Mouse (Mus musculus): ENCODE data around the gene Phactr1.

The Phactr1 gene

GRCm38 (mm10) chr13:42867026-42867425 lies 186.6 kb downstream of the Phactr1 start:
- DNase-seq (ENCODE audit: low spot score in 2 of 2) = no peak

GRCm38 (mm10) chr13:42872125-42872524 lies 191.7 kb downstream of the Phactr1 start:
- DNase-seq (ENCODE audit: low spot score in 2 of 2) = no peak

DNA sequence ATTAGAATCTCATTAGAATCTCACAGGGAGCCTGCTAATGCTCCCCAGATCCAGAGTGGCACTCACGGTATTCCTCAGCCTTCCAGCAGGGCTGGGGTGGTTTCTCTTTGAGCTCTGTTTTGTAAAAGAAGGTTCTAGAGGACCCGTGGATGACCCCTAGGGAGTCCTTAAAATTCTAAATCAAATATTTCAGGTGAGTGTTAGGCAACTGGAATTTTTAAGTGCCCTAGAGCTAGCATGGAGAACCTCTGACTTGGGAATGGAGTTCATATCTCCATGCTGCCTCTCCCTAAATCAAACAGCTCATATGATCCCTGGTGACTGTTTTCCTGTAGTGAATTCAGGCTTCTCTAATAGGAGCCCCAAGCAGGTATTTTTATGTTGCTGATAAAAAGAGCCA lies 197.9 kb downstream of the Phactr1 start:
- DNase-seq (ENCODE audit: low spot score in 2 of 2) = no peak

DNA sequence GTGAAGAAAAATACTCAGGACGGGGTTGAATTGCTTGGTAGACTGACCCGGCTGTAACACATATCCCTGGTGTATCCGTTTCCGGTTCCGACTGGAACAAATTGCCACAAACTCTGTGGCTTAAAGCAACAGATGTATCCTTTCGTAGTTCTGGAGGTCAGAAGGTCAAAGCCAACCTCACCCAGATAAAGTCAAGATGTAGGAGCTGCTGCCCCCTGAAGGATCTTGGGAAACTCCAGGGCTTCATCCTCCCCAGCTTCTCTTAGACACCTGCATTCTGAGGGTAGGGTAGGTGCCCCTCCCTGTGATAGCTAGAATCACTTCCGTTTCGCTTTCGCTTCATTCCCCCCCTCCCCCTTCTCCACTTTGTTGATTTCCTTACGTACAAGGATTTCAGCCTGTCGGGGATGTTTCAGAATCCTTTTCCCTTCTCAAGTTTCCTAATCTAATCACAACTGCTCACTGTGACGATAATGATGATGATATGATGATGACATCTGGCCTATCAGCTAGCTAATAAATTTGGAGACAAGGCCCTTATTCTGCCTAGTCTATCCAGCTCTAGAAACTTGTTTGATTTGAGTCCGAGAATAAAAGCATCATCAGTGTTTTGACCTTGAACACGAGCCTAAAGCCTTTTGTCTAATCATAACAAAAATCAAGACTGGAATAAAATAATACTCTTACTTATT lies 203.8 kb downstream of the Phactr1 start:
- no peak for DNase-seq (ENCODE audit: low spot score in 2 of 2)

- no peak for DNase-seq (ENCODE audit: low spot score in 2 of 2)
Measured at GRCm38 (mm10) chr13:42884725-42885115, 204.3 kb downstream of the Phactr1 start.

DNA sequence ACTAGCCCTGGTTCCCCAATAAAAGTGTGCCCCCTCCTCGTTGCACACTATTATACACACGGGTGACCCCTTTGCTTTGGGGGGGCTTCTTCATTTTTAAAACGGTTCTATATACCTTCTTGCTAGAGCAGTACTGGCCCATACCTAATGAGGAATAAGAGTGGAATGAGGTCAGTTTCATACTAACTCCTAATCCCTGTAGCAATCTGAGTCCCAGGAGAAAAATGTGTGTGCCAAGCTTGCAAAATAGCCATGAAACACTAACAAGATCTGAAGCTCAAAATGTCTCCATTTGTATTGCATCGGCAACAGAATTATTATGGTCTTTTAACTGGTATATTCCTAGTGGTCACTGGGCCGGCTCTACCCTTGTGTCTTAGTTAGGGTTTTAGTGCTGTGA lies 207.3 kb downstream of the Phactr1 start:
- DNase-seq (ENCODE audit: low spot score in 2 of 2) = no peak

DNA sequence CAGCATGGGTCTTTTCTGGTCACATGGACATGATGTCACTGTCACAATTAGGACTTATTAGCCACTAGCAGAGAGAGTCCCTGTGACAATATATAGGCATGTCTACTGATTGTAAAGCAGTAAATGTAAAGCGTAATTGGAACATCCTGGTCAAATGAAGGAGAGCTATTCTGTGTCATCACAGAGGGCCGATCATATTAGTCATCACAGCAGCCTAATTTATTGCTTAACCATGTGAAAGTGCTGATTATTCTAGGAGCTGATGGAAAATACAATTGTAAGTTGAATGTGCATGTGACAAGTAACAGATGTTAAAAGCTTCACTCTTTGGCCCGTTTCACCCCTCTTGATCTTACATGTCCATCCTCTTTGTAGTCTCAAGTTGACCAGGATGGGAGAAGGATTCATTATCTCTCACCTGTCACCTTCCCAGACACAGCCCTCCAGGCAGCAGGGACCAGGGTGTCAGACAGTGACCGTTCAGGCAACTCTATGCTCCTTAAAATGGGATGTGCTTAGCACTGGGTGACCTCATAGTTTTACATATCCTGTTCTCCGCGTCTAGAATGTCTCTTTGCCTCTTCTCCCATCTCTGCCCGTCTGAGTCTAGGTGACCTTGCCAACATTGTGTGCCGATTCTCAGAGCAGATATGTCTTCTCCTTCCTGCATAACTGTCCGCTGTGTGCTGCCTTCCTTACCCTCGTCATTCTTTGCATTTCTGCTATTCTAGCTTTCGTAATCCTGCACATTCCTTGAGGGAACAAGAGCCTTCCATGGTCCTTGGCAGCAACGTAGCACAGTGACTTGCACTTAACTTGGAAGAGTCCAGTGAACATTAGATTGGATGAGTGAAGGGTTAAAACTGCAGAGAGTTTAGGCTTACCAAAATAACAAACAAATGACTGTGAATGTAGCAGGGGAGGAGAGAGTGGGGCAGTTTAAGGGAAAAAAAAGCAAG lies 209.4 kb downstream of the Phactr1 start:
- DNase-seq (ENCODE audit: low spot score in 2 of 2) = no peak

DNA sequence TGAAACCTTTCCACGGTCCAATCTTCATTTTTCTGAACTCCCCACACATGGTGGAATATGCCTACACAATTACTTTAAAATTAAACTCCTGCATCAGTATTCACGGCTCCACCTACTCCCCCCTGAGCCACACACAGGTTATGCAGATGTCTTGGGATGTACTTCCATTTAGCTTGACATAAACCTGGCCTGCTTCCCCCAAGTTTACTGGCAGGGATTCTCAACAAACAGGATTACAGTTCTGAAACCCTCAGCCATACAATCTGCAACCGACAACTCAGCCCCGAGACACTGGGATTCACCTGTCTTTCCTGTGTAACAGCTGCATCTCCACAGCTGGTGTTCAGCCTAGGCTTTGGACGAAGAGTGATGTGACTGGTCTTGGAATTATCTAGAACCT lies 210.2 kb downstream of the Phactr1 start:
- no peak for DNase-seq (ENCODE audit: low spot score in 2 of 2)

- DNase-seq (ENCODE audit: low spot score in 2 of 2) = no peak
Measured at GRCm38 (mm10) chr13:42894016-42894415, 213.6 kb downstream of the Phactr1 start.

GRCm38 (mm10) chr13:42894598-42894997 lies 214.2 kb downstream of the Phactr1 start:
- no peak for DNase-seq (ENCODE audit: low spot score in 2 of 2)

GRCm38 (mm10) chr13:42895980-42896379 lies 215.6 kb downstream of the Phactr1 start:
- no peak for DNase-seq (ENCODE audit: low spot score in 2 of 2)

- no peak for DNase-seq (ENCODE audit: low spot score in 2 of 2)
Measured at GRCm38 (mm10) chr13:42899611-42900010, 219.2 kb downstream of the Phactr1 start.

GRCm38 (mm10) chr13:42901837-42902236 lies 221.4 kb downstream of the Phactr1 start:
- no peak for DNase-seq (ENCODE audit: low spot score in 2 of 2)

- DNase-seq (ENCODE audit: low spot score in 2 of 2) = no peak
Measured at GRCm38 (mm10) chr13:42902859-42903258, 222.4 kb downstream of the Phactr1 start.

GRCm38 (mm10) chr13:42905818-42906217 lies 225.4 kb downstream of the Phactr1 start:
- no peak for DNase-seq (ENCODE audit: low spot score in 2 of 2)

DNA sequence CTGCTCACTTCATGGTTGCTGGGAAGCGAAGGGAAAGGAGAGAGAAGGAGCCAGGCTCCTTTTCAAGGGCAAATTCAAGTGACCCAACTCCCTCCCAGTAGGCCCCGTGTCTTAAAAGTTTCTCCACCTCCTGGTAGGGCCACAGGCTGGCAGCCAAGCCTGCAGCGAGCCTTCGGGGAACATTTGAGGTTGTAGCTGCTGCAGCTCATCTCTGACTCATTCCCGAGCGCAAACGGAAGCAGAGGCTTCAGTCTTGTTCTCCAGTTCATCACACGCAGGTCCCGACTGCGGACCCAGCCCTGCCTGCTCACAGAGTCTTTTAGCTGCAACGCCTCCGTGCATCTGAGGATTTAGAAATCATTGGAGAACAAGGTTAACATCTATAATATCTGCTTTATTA lies 226.6 kb downstream of the Phactr1 start:
- DNase-seq (ENCODE audit: low spot score in 2 of 2) = no peak

GRCm38 (mm10) chr13:42915081-42915480 lies 234.7 kb downstream of the Phactr1 start:
- no peak for DNase-seq (ENCODE audit: low spot score in 2 of 2)

GRCm38 (mm10) chr13:42915851-42916193 lies 235.4 kb downstream of the Phactr1 start:
- DNase-seq (ENCODE audit: low spot score in 2 of 2) = no peak

DNA sequence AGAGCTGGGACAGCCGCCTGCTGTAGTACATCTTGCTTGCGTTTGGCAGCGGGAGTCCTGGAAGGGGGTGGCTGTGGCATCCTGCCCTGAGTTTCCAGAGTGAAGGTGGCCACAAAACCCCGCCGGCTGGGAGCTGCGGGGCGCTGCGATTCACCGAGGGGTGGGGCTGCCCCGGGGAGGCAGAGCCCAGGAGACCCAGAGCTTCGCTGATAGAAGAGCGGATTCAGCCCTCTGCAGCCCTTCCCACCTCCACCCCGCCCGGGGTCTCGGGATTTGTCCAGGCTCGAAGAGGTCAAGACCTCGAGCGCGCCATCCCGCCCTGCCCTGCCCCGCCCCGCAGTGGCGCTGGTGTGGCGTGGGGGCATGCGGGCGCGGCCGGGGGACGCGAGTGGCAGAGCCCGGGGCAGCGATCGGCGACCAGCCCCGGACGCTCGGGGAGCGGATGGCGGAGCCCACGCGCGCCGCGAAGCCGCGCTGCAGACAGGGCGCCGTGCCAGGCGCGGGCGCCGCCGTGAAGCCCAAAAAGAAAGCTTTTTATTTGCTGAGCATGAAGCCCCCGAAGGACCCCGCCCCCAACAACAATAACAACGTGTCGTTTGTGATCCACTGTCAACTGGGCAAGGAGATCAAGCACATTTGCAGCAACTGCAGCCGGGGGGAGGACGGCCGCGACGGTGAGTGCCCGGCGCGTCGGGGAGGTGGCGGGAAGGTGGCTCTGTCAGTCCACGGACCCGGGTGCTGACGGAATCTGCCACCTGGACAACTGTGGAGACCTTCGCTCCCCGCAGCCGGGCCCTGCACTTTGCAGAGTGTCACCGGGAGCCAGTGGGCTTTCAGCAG lies 236.0 kb downstream of the Phactr1 start:
- no peak for DNase-seq (ENCODE audit: low spot score in 2 of 2)

DNA sequence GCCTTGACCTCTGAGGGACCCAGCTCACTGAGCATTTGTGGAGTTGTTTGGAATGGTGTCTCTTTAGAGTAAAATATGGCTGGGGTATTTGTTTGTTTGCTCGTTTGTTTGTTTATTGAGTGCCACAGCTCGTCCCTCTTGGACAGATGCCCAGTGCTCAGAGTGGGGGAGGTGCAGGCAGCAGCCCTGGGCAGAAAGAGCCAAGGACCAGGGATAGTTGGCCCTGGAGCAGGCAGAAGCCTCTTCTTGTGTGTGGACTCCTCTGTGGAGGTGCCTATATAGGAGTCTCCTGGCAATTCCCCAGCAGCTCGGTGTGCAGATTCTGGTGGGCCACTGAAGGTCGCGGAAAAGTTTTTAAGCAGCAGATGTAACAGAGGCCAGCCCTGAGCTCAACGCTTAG lies 236.8 kb downstream of the Phactr1 start:
- DNase-seq (ENCODE audit: low spot score in 2 of 2) = no peak

DNA sequence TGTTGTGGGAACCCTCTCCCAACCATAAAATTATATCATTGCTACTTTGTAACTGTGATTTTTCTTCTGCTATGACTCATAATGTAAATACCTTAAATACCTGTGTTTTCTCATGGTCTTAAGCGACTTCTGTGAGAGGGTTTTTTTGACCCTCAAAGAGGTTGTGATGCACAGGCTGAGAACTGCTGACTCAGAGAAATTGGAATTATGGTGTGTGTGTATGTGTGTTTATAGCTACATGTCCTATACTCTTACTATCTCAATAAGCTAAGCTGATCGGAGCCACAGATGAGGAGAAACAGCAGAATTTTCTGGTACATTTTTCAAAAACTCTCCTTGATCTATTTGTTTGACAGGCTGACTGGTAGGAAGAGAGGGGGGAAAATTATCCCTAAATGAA lies 239.6 kb downstream of the Phactr1 start:
- DNase-seq (ENCODE audit: low spot score in 2 of 2) = no peak

DNA sequence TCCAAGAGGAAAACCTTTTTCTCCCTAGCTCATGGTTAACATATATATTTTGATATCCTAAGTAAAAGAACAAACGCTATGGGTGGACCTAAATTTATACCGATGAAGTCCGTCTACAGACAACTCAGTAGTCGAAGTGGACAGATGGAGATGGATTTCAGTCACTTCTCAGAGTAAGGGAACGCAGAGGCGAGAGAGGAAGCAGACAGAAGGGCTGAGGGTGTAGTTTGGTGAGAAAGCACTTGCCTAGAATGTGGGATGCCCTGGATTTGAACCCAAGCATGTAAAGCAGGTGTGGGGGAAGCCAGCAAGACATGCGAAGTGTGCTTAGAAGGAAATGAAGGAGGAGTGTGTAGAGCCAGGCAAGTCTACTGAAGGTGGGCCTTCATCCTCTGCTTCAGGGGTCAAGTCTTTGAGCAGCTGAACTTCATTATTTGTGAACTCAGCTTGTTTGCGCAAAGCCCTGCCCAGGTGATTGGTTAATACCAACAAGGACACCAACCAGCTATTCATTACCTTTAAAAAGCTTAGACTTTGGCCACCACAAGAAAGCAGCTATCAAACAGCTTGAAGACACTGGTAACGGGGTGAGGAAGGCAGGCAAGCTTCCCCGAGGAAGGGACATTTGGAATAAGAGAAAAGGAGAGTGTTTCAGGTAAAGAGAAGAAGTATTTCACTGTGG lies 241.5 kb downstream of the Phactr1 start:
- DNase-seq (ENCODE audit: low spot score in 2 of 2) = no peak
